Mouse (Mus musculus): ENCODE data around the gene Dnaaf5.

The Dnaaf5 gene

DNA sequence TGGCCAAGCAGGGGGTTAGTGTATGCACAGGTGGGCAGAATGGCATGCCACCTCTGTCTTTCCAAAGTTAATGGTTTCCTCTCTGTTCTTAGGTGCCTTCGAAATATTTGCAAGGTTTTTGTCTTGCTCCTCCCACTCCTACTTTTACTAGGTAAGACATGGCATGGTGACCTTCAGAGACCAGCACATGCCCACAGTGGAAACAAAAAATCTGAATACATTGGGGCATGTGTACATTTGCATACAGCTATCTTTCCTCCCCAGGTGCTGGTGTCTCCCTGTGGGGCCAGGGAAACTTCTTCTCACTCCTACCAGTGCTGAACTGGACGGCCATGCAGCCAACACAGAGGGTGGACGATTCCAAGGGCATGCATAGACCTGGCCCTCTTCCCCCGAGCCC, 84.4 kb downstream of the Dnaaf5 start:
- no peak for DNase-seq

Measured in B cell, adult 2 months (primary cell).